Mouse (Mus musculus) small intestine, adult 2 months (tissue): ENCODE results near the gene Gm45902. TPM values are rescaled to one million over a fixed set of nuclear protein-coding genes. Genes with fewer than 3 reads are reported as not detected.

ENCODE experiments used
- H3K27ac ChIP-seq: fragments of 200-500 bp; 2 replicates; pipeline ENCODE4 v1.5.1; 2012; ENCODE audit warnings: low read depth, low read length, control low read depth, inconsistent platforms; ENCODE audit not compliant: insufficient read depth
- H3K27me3 ChIP-seq: fragments of 200-500 bp; 2 replicates; pipeline ENCODE4 v1.6.1; 2012; ENCODE audit warnings: mild to moderate bottlenecking, moderate library complexity, low read length, inconsistent platforms; ENCODE audit not compliant: control insufficient read depth, insufficient read depth
- H3K36me3 ChIP-seq: fragments of 200-500 bp; 2 replicates; pipeline ENCODE4 v1.6.1; 2012; ENCODE audit warnings: mild to moderate bottlenecking, low read length, control low read depth, inconsistent platforms; ENCODE audit not compliant: control insufficient read depth, insufficient read depth
- H3K4me1 ChIP-seq: fragments of 200-500 bp; 2 replicates; pipeline ENCODE4 v1.6.1; 2012; ENCODE audit warnings: low read length, inconsistent platforms, mixed read lengths; ENCODE audit not compliant: control insufficient read depth, insufficient read depth, insufficient read length
- H3K4me3 ChIP-seq: fragments of 200-500 bp; 2 replicates; pipeline ENCODE4 v1.5.1; 2012; ENCODE audit warnings: low read depth, mild to moderate bottlenecking, control low read depth, inconsistent platforms, low read length, moderate library complexity
- CTCF ChIP-seq: fragments of 200-500 bp; IDR thresholded peaks from 2 replicates; pipeline ENCODE4 v1.5.1; 2012; ENCODE audit warnings: low read depth, mild to moderate bottlenecking, control low read depth, inconsistent platforms, low read length, moderate library complexity, mixed read lengths; ENCODE audit not compliant: insufficient replicate concordance, insufficient read length; ENCODE audit errors: extremely low read depth
- POLR2A ChIP-seq: fragments of 200-500 bp; IDR thresholded peaks from 2 replicates; pipeline ENCODE4 v1.6.1; 2012; ENCODE audit warnings: low read depth, mild to moderate bottlenecking, control low read depth, inconsistent platforms, low read length, moderate library complexity
- WGBS: fragments of 180-500 bp; shearing (Covaris S2); methylation state at CpG from one replicate; pipeline ENCODE4 v1.1.7; 2018; 5-methylcytosine and 5-hydroxymethylcytosine counted together
- polyA plus RNA-seq: library from polyadenylated mRNA; depleted of rRNA; stranded (reverse); fragments of >200 nt; gene quantifications from 2 replicates; pipeline ENCODE4 v1.2.3, GENCODE M21; 2012

Gm45902 gene
- polyA plus RNA-seq, 1 experiment: 0.72 TPM

GRCm38 (mm10) chr2:3500886-3501285 lies 11.7 kb downstream of the Gm45902 start:
- 92% methylated on average over 5 of the region's 5 CpGs for WGBS
- H3K4me1 ChIP-seq: no peaks in the 10 kb centered on the region
- TF ChIP-seq CTCF: no peak
- no peak for TF ChIP-seq POLR2A
- no peaks in the 10 kb centered on the region for H3K27me3 ChIP-seq
- no peak overlapping the region for H3K27ac ChIP-seq
- H3K36me3 ChIP-seq: peaks cover 45% of the 10 kb centered on the region
- H3K4me3 ChIP-seq: no peak overlapping the region

GRCm38 (mm10) chr2:3499543-3499942 lies 13.0 kb downstream of the Gm45902 start:
- Histone ChIP-seq H3K36me3 (peaks cover 48% of the 10 kb centered on the region), H3K4me3 (no peak overlapping the region), H3K4me1 (no peaks in the 10 kb centered on the region), H3K27me3 (no peaks in the 10 kb centered on the region), H3K27ac (no peak overlapping the region)
- TF ChIP-seq POLR2A (no peak), CTCF (no peak)
- 88% methylated on average over 6 of the region's 6 CpGs for WGBS

- Histone ChIP-seq H3K27me3 (no peaks in the 10 kb centered on the region), H3K4me3 (no peak overlapping the region), H3K27ac (no peak overlapping the region), H3K4me1 (no peaks in the 10 kb centered on the region), H3K36me3 (peaks cover 66% of the 10 kb centered on the region)
- TF ChIP-seq CTCF (no peak), POLR2A (no peak)
- WGBS: 72% methylated on average over 3 of the region's 3 CpGs
These were observed 18.7 kb downstream of the Gm45902 start for GRCm38 (mm10) chr2:3493833-3494409.

- Histone ChIP-seq H3K36me3 (peaks cover 44% of the 10 kb centered on the region), H3K27ac (no peak overlapping the region), H3K27me3 (no peaks in the 10 kb centered on the region), H3K4me3 (no peak overlapping the region), H3K4me1 (no peaks in the 10 kb centered on the region)
- 87% methylated on average over 3 of the region's 3 CpGs for WGBS
- TF ChIP-seq POLR2A: no peak
- no peak for TF ChIP-seq CTCF
These were observed 22.8 kb downstream of the Gm45902 start for GRCm38 (mm10) chr2:3489816-3490215.

GRCm38 (mm10) chr2:3480239-3480638 lies 32.4 kb downstream of the Gm45902 start:
- H3K36me3 ChIP-seq: no peaks in the 10 kb centered on the region
- H3K4me3 ChIP-seq: no peak overlapping the region
- 59% methylated on average over 3 of the region's 3 CpGs for WGBS
- H3K27me3 ChIP-seq: no peaks in the 10 kb centered on the region
- H3K27ac ChIP-seq: no peak overlapping the region
- TF ChIP-seq POLR2A (no peak), CTCF (no peak)
- H3K4me1 ChIP-seq: no peaks in the 10 kb centered on the region; the same call in 1 of the 2 replicates

GRCm38 (mm10) chr2:3475746-3476251 lies 36.8 kb downstream of the Gm45902 start:
- Histone ChIP-seq H3K36me3 (no peaks in the 10 kb centered on the region), H3K27ac (no peak overlapping the region), H3K4me3 (no peak overlapping the region), H3K27me3 (no peaks in the 10 kb centered on the region), H3K4me1 (no peaks in the 10 kb centered on the region; the same call in 1 of the 2 replicates)
- WGBS: 52% methylated on average over 3 of the region's 3 CpGs
- TF ChIP-seq CTCF: no peak
- TF ChIP-seq POLR2A: no peak

- Histone ChIP-seq H3K4me3 (peak within 1 kb of the TSS; percentile 86), H3K36me3 (no peaks in the 10 kb centered on the region), H3K4me1 (no peaks in the 10 kb centered on the region; the same call in 1 of the 2 replicates), H3K27me3 (no peaks in the 10 kb centered on the region), H3K27ac (peak within 1 kb of the TSS; percentile 28)
- WGBS: under 1% methylated on average over 42 of the region's 42 CpGs
- peak; percentile 50; the same call in 1 of the 2 replicates for TF ChIP-seq POLR2A
- no peak for TF ChIP-seq CTCF
These were observed 37.7 kb downstream of the Gm45902 start, which contains the start of gene Suv39h2 for GRCm38 (mm10) chr2:3474861-3475283. Suv39h2 (minus strand) TSS chr2:3475031.
